Mouse (Mus musculus) MEL (cell line): ENCODE results near the gene Nop16. TPM values are rescaled to one million over a fixed set of nuclear protein-coding genes. Genes with fewer than 3 reads are reported as not detected.

ENCODE experiments used
- DNase-seq: peaks from one replicate; pipeline ENCODE4 v3.0.0; 2011; ENCODE audit warnings: low read depth, low spot score
- H3K27ac ChIP-seq: 2 replicates; pipeline ENCODE4 v1.5.1; 2012; ENCODE audit warnings: low read depth, mild to moderate bottlenecking, control low read depth, low read length, moderate library complexity; ENCODE audit not compliant: control insufficient read depth
- H3K27me3 ChIP-seq, 2 experiments: fragments of 150-350 bp in 1 of 2; sonication (generic) in 1 of 2; 2 replicates each; pipeline ENCODE4 v1.6.1; 2012; ENCODE audit warnings: low read length in 2 of 2, mild to moderate bottlenecking in 2 of 2, improper control_type of control experiment in 1 of 2, moderate library complexity in 1 of 2; ENCODE audit not compliant: insufficient read depth in 2 of 2, control insufficient read depth in 1 of 2
- H3K36me3 ChIP-seq, 2 experiments: 2 replicates each; pipeline ENCODE4 v1.6.1; 2012 to 2014; ENCODE audit warnings: low read length in 2 of 2, improper control_type of control experiment in 1 of 2, inconsistent platforms in 1 of 2, mild to moderate bottlenecking in 1 of 2; ENCODE audit not compliant: insufficient read depth in 2 of 2, control insufficient read depth in 1 of 2
- H3K4me1 ChIP-seq, 2 experiments: fragments of 150-350 bp in 1 of 2; sonication (generic) in 1 of 2; 2 replicates each; pipeline ENCODE4 v1.6.1; 2012; ENCODE audit warnings: low read length in 2 of 2, improper control_type of control experiment in 1 of 2, mild to moderate bottlenecking in 1 of 2; ENCODE audit not compliant: insufficient read depth in 2 of 2, control insufficient read depth in 1 of 2
- H3K4me3 ChIP-seq, 2 experiments: fragments of 150-350 bp in 1 of 2; sonication (generic) in 1 of 2; 2 replicates each; pipeline ENCODE4 v1.5.1; 2012; ENCODE audit warnings: low read depth in 2 of 2, low read length in 2 of 2, mild to moderate bottlenecking in 2 of 2, moderate library complexity in 2 of 2, control low read depth in 1 of 2, improper control_type of control experiment in 1 of 2; ENCODE audit not compliant: control insufficient read depth in 1 of 2, insufficient read depth in 1 of 2
- H3K79me2 ChIP-seq: 2 replicates; pipeline ENCODE4 v1.6.1; 2012; ENCODE audit warnings: mild to moderate bottlenecking, low read length, moderate library complexity; ENCODE audit not compliant: control insufficient read depth, poor library complexity, insufficient read depth
- H3K9ac ChIP-seq: 2 replicates; pipeline ENCODE4 v1.6.1; 2012; ENCODE audit warnings: low read depth, mild to moderate bottlenecking, control low read depth, low read length, moderate library complexity; ENCODE audit not compliant: control insufficient read depth, poor library complexity, severe bottlenecking
- H3K9me3 ChIP-seq: fragments of 150-350 bp; sonication (generic); replicated peaks from 2 replicates; pipeline ENCODE4 v1.6.1; 2012; ENCODE audit warnings: mild to moderate bottlenecking, low read length, improper control_type of control experiment, moderate library complexity; ENCODE audit not compliant: insufficient read depth
- CHD1 ChIP-seq: IDR thresholded peaks from 2 replicates; pipeline ENCODE4 v1.6.1; 2012; ENCODE audit warnings: low read depth, mild to moderate bottlenecking, inconsistent platforms, low read length, improper control_type of control experiment
- CHD2 ChIP-seq: IDR thresholded peaks from 2 replicates; pipeline ENCODE4 v1.6.1; 2011; ENCODE audit warnings: low read length, improper control_type of control experiment
- CTCF ChIP-seq, 3 experiments: IDR thresholded peaks in 2 of 3; conservative IDR thresholded peaks in 1 of 3; 2 replicates each; pipeline ENCODE4 v1.5.1; 2011 to 2012; ENCODE audit warnings: low read length in 3 of 3, low read depth in 2 of 3, mild to moderate bottlenecking in 2 of 3, improper control_type of control experiment in 1 of 3, inconsistent platforms in 1 of 3, mixed read lengths in 1 of 3, moderate library complexity in 1 of 3; ENCODE audit not compliant: control insufficient read depth in 1 of 3, insufficient read depth in 1 of 3, poor library complexity in 1 of 3, severe bottlenecking in 1 of 3
- E2F4 ChIP-seq: IDR thresholded peaks from 2 replicates; pipeline ENCODE4 v1.6.1; 2011; ENCODE audit warnings: low read depth, low read length, improper control_type of control experiment, borderline replicate concordance
- ELF1 ChIP-seq: IDR thresholded peaks from 2 replicates; pipeline ENCODE4 v1.6.1; 2014; ENCODE audit warnings: low read depth, mild to moderate bottlenecking, inconsistent platforms, low read length, improper control_type of control experiment, moderate library complexity
- EP300 ChIP-seq, 2 experiments: IDR thresholded peaks; 2 replicates each; pipeline ENCODE4 v1.6.1; 2011; ENCODE audit warnings: improper control_type of control experiment in 2 of 2, low read length in 2 of 2, low read depth in 1 of 2, mild to moderate bottlenecking in 1 of 2
- GABPA ChIP-seq: IDR thresholded peaks from 2 replicates; pipeline ENCODE4 v1.6.1; 2012; ENCODE audit warnings: low read depth, mild to moderate bottlenecking, inconsistent platforms, low read length, improper control_type of control experiment, moderate library complexity
- GATA1 ChIP-seq: IDR thresholded peaks from 2 replicates; pipeline ENCODE4 v1.6.1; 2011; ENCODE audit warnings: low read depth, low read length, improper control_type of control experiment
- MAFK ChIP-seq: IDR thresholded peaks from 2 replicates; pipeline ENCODE4 v1.6.1; 2011; ENCODE audit warnings: low read depth, mild to moderate bottlenecking, low read length, improper control_type of control experiment, borderline replicate concordance
- MAX ChIP-seq: IDR thresholded peaks from 2 replicates; pipeline ENCODE4 v1.6.1; 2011; ENCODE audit warnings: low read length, improper control_type of control experiment
- MXI1 ChIP-seq: IDR thresholded peaks from 2 replicates; pipeline ENCODE4 v1.6.1; 2011; ENCODE audit warnings: mild to moderate bottlenecking, low read depth, low read length, improper control_type of control experiment
- MYB ChIP-seq: IDR thresholded peaks from 2 replicates; pipeline ENCODE4 v1.6.1; 2011; ENCODE audit warnings: mild to moderate bottlenecking, low read depth, low read length, improper control_type of control experiment
- MYC ChIP-seq: IDR thresholded peaks from 2 replicates; pipeline ENCODE4 v1.6.1; 2011; ENCODE audit warnings: low read depth, mild to moderate bottlenecking, low read length, improper control_type of control experiment, moderate library complexity
- NELFE ChIP-seq: IDR thresholded peaks from 2 replicates; pipeline ENCODE4 v1.6.1; 2011; ENCODE audit warnings: low read depth, low read length, improper control_type of control experiment
- NRF1 ChIP-seq: IDR thresholded peaks from 2 replicates; pipeline ENCODE4 v1.6.1; 2014; ENCODE audit warnings: low read depth, mild to moderate bottlenecking, inconsistent platforms, low read length, improper control_type of control experiment, moderate library complexity; ENCODE audit not compliant: poor library complexity, insufficient read depth, severe bottlenecking
- POLR2A ChIP-seq, 2 experiments: IDR thresholded peaks; 2 replicates each; pipeline ENCODE4 v1.6.1; 2011 to 2012; ENCODE audit warnings: low read length in 2 of 2, mild to moderate bottlenecking in 2 of 2, control low read depth in 1 of 2, improper control_type of control experiment in 1 of 2, low read depth in 1 of 2, moderate library complexity in 1 of 2; ENCODE audit not compliant: control insufficient read depth in 1 of 2, insufficient read depth in 1 of 2, poor library complexity in 1 of 2
- POLR2AphosphoS2 ChIP-seq: IDR thresholded peaks from 2 replicates; pipeline ENCODE4 v1.6.1; 2011; ENCODE audit warnings: low read length, improper control_type of control experiment
- POLR2AphosphoS5 ChIP-seq: IDR thresholded peaks from 2 replicates; pipeline ENCODE4 v1.6.1; 2012; ENCODE audit warnings: low read depth, borderline replicate concordance, mild to moderate bottlenecking, inconsistent platforms, low read length, moderate library complexity, mixed read lengths
- SIN3A ChIP-seq: IDR thresholded peaks from 2 replicates; pipeline ENCODE4 v1.6.1; 2012; ENCODE audit warnings: low read length, improper control_type of control experiment, inconsistent platforms
- TAL1 ChIP-seq: IDR thresholded peaks from 2 replicates; pipeline ENCODE4 v1.6.1; 2012; ENCODE audit warnings: mild to moderate bottlenecking, inconsistent platforms, low read length, moderate library complexity, mixed read lengths
- TBP ChIP-seq: IDR thresholded peaks from 2 replicates; pipeline ENCODE4 v1.8.0; 2011; ENCODE audit warnings: low read depth, low read length, improper control_type of control experiment
- TCF12 ChIP-seq: IDR thresholded peaks from 2 replicates; pipeline ENCODE4 v1.6.1; 2014; ENCODE audit warnings: low read depth, mild to moderate bottlenecking, inconsistent platforms, low read length, improper control_type of control experiment, moderate library complexity
- USF1 ChIP-seq: IDR thresholded peaks from 2 replicates; pipeline ENCODE4 v1.6.1; 2014; ENCODE audit warnings: low read depth, mild to moderate bottlenecking, inconsistent platforms, low read length, improper control_type of control experiment, moderate library complexity
- USF2 ChIP-seq, 2 experiments: IDR thresholded peaks; 2 replicates each; pipeline ENCODE4 v1.6.1; 2011 to 2012; ENCODE audit warnings: improper control_type of control experiment in 2 of 2, low read length in 2 of 2, borderline replicate concordance in 1 of 2, inconsistent platforms in 1 of 2, low read depth in 1 of 2, mild to moderate bottlenecking in 1 of 2; ENCODE audit not compliant: insufficient read depth in 1 of 2
- ZKSCAN1 ChIP-seq: IDR thresholded peaks from 2 replicates; pipeline ENCODE4 v1.6.1; 2012; ENCODE audit warnings: low read depth, mild to moderate bottlenecking, inconsistent platforms, low read length, improper control_type of control experiment, moderate library complexity
- ZMIZ1 ChIP-seq: IDR thresholded peaks from 2 replicates; pipeline ENCODE4 v1.6.1; 2012; ENCODE audit warnings: low read depth, mild to moderate bottlenecking, inconsistent platforms, low read length, improper control_type of control experiment, moderate library complexity
- polyA plus RNA-seq, 2 experiments: library from polyadenylated mRNA; stranded (reverse) in 1 of 2; unstranded in 1 of 2; fragments of >175 nt in 1 of 2; fragments of >200 nt in 1 of 2; gene quantifications; 2 replicates each; pipeline versions ENCODE4 v1.2.1 to v1.2.4; 2012; ENCODE audit warnings: low replicate concordance in 2 of 2, low read depth in 1 of 2; ENCODE audit not compliant: insufficient read length in 2 of 2, insufficient read depth in 1 of 2, missing spikeins in 1 of 2
- total RNA-seq: library from RNA; depleted of rRNA; stranded (reverse); fragments of 300-350 nt; gene quantifications from 2 replicates; pipeline ENCODE4 v1.2.3, GENCODE M21; 2012

Nop16 gene
- total and polyA plus RNA-seq, 3 experiments: 131 to 172 TPM; not detected in 1

GRCm38 (mm10) chr13:54585831-54586230, 4.1 kb downstream of the Nop16 start:
- H3K27me3 ChIP-seq: no peaks in the 10 kb centered on the region
- no peak for TF ChIP-seq MXI1
- TF ChIP-seq ZKSCAN1: no peak
- TF ChIP-seq POLR2A (IDR thresholded peaks at IDR 0.05; ENCODE audit: control insufficient read depth in 1 of 2, insufficient read depth in 1 of 2, low read depth in 1 of 2, low read length in 2 of 2, poor library complexity in 1 of 2): no peak
- no peak for TF ChIP-seq TCF12
- TF ChIP-seq TBP: no peak
- TF ChIP-seq E2F4: no peak
- TF ChIP-seq NELFE: no peak
- no peak for TF ChIP-seq NRF1
- TF ChIP-seq MAX: no peak
- no peak for TF ChIP-seq MYC
- no peak for TF ChIP-seq CHD1
- no peak for TF ChIP-seq GABPA
- TF ChIP-seq POLR2AphosphoS2: no peak
- TF ChIP-seq SIN3A: no peak
- TF ChIP-seq EP300 (IDR thresholded peaks at IDR 0.05; ENCODE audit: low read depth in 1 of 2, low read length in 2 of 2): no peak
- TF ChIP-seq POLR2AphosphoS5: no peak
- TF ChIP-seq MAFK: no peak
- peaks cover 2 to 11% of the 10 kb centered on the region in 2 experiments; a peak in 3 of 4 replicates for H3K4me1 ChIP-seq
- H3K27ac ChIP-seq: no peak overlapping the region
- DNase-seq: no peak
- H3K9ac ChIP-seq: no peak overlapping the region
- H3K4me3 ChIP-seq: no peak overlapping the region
- H3K79me2 ChIP-seq: peaks cover 23% of the 10 kb centered on the region
- peaks cover 9 to 11% of the 10 kb centered on the region in 2 experiments for H3K36me3 ChIP-seq
- H3K9me3 ChIP-seq: no peaks in the 10 kb centered on the region

- DNase-seq: no peak
- no peak overlapping the region for H3K4me3 ChIP-seq
- H3K27me3 ChIP-seq: no peaks in the 10 kb centered on the region
- H3K79me2 ChIP-seq: 0 out of 2 replicates have a peak, but pooled peaks cover 2% of the 10 kb centered on the region
- H3K36me3 ChIP-seq: peaks cover 2 to 11% of the 10 kb centered on the region in 2 experiments; a peak in 3 of 4 replicates
- H3K4me1 ChIP-seq: peaks cover 0 to 5% of the 10 kb centered on the region in 2 experiments; a peak in 2 of 4 replicates
- H3K9me3 ChIP-seq: no peaks in the 10 kb centered on the region
- H3K27ac ChIP-seq: no peak overlapping the region
- H3K9ac ChIP-seq: no peak overlapping the region
- TF ChIP-seq EP300 (IDR thresholded peaks at IDR 0.05; ENCODE audit: low read depth in 1 of 2, low read length in 2 of 2): no peak
- TF ChIP-seq USF1: no peak
- no peak for TF ChIP-seq MYB
- no peak for TF ChIP-seq TBP
- no peak for TF ChIP-seq ZMIZ1
- no peak for TF ChIP-seq GATA1
- no peak for TF ChIP-seq CHD2
- no peak for TF ChIP-seq TAL1
- no peak for TF ChIP-seq ELF1
- TF ChIP-seq NELFE: no peak
- no peak for TF ChIP-seq USF2 (IDR thresholded peaks at IDR 0.05; ENCODE audit: borderline replicate concordance in 1 of 2, insufficient read depth in 1 of 2, low read depth in 1 of 2, low read length in 2 of 2)
- no peak for TF ChIP-seq SIN3A
- no peak for TF ChIP-seq MXI1
- TF ChIP-seq POLR2A (IDR thresholded peaks at IDR 0.05; ENCODE audit: control insufficient read depth in 1 of 2, insufficient read depth in 1 of 2, low read depth in 1 of 2, low read length in 2 of 2, poor library complexity in 1 of 2): no peak; a peak in 1 of 4 replicates
- no peak for TF ChIP-seq CTCF (IDR thresholded peaks at IDR 0.05 in 2 of 3, conservative IDR thresholded peaks at IDR 0.05 in 1 of 3; ENCODE audit: control insufficient read depth in 1 of 3, insufficient read depth in 1 of 3, low read depth in 2 of 3, low read length in 3 of 3, poor library complexity in 1 of 3, severe bottlenecking in 1 of 3)
- no peak for TF ChIP-seq ZKSCAN1
Measured at GRCm38 (mm10) chr13:54582860-54583259, 7.0 kb downstream of the Nop16 start.
